Mouse (Mus musculus): ENCODE results near the gene Rab6b.

- TF ChIP-seq CTCF (conservative IDR thresholded peaks at IDR 0.05; ENCODE audit: low read length) (no peak), POU5F1 (IDR thresholded peaks at IDR 0.05; ENCODE audit: borderline replicate concordance, low read length) (no peak)
Observed at GRCm38 (mm10) chr9:103071541-103072203, 39.9 kb upstream of the Rab6b start.
